Mouse (Mus musculus) intestine, embryonic 16.5 days (tissue): Measurements from ENCODE around the gene Slc30a4. TPM values are rescaled to one million over a fixed set of nuclear protein-coding genes. Genes with fewer than 3 reads are reported as not detected.
A peak's percentile ranks its signal among the peaks of the same experiment; 100 is the strongest.

ENCODE experiments used
- ATAC-seq: fragments of 200-750 bp; cut with Nextera tagmentation; 2 replicates; pipeline ENCODE4 v1.8.0; 2017; ENCODE audit warnings: moderate TSS enrichment, moderate library complexity
- H3K27ac ChIP-seq: fragments of 300-500 bp; sonication (generic); 2 replicates; pipeline ENCODE4 v1.5.1; 2014; ENCODE audit warnings: mild to moderate bottlenecking, low read length
- H3K27me3 ChIP-seq: fragments of 300-500 bp; sonication (generic); replicated peaks from 2 replicates; pipeline ENCODE4 v1.6.1; 2014; ENCODE audit warnings: low read length, control low read depth, mixed read lengths; ENCODE audit not compliant: control insufficient read depth, insufficient read depth
- H3K36me3 ChIP-seq: fragments of 300-500 bp; sonication (generic); 2 replicates; pipeline ENCODE4 v1.6.1; 2014; ENCODE audit warnings: low read length, control low read depth; ENCODE audit not compliant: control insufficient read depth, insufficient read depth
- H3K4me1 ChIP-seq: fragments of 300-500 bp; sonication (generic); 2 replicates; pipeline ENCODE4 v1.6.1; 2014; ENCODE audit warnings: low read length, control low read depth, mixed read lengths; ENCODE audit not compliant: control insufficient read depth, insufficient read depth
- H3K4me2 ChIP-seq: fragments of 300-500 bp; sonication (generic); 2 replicates; pipeline ENCODE4 v1.6.1; 2014; ENCODE audit warnings: low read depth, low read length, control low read depth
- H3K4me3 ChIP-seq: fragments of 300-500 bp; sonication (generic); 2 replicates; pipeline ENCODE4 v1.5.1; 2014; ENCODE audit warnings: mild to moderate bottlenecking, low read length
- H3K9ac ChIP-seq: fragments of 300-500 bp; sonication (generic); 2 replicates; pipeline ENCODE4 v1.6.1; 2014; ENCODE audit warnings: low read depth, low read length
- H3K9me3 ChIP-seq: fragments of 300-500 bp; sonication (generic); 2 replicates; pipeline ENCODE4 v1.6.1; 2016; ENCODE audit warnings: low read length, control low read depth; ENCODE audit not compliant: control insufficient read depth
- WGBS: fragments of 180-500 bp; shearing (Covaris S2); extraction: QIAGEN DNeasy Blood & Tissue Kit; methylation state at CpG from one replicate; pipeline ENCODE4 v1.1.7; 2014; 5-methylcytosine and 5-hydroxymethylcytosine counted together
- polyA plus RNA-seq: library from polyadenylated mRNA; unstranded; fragments of >200 nt; fragmentation: Nextera tagmentation; extraction: Ambion mirVana; gene quantifications from 2 replicates; pipeline ENCODE4 v1.2.1, GENCODE M21; 2015

Slc30a4 gene
- polyA plus RNA-seq, 1 experiment from 2014 or later = 8.1 TPM

DNA sequence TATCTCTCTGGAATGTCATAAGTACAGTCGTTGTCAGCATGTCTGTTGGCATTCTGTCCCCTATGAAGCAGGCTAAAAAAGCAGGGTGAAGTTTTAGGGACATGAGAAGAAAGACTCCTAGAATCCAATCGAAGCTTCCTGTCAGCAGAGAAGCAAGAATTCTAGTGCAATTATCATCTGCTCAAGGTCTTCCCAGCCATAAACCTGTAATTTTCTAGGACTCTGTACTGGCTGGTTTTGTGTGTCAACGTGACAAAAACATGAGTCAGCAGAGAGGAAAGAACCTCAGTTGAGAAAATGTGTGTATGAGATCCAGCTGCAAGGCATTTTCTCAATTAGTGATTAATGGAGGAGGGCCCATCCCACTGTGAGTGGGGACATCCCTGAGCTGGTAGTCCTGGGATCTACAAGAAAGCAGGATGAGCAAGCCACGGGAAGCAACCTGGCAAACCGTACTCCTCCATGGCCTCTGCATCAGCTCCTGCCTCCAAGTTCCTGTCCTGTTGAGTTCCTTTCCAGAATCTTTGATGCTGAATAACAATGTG lies 12.8 kb upstream of the Slc30a4 start:
- no peak overlapping the region for H3K9ac ChIP-seq
- no peaks in the 10 kb centered on the region for H3K4me1 ChIP-seq
- H3K27ac ChIP-seq = peak overlapping the region; percentile 69
- H3K4me2 ChIP-seq = 0 out of 2 replicates have a peak overlapping the region, but pooled peaks have one; percentile 12
- no peaks in the 10 kb centered on the region for H3K36me3 ChIP-seq
- no peaks in the 10 kb centered on the region for H3K9me3 ChIP-seq
- H3K4me3 ChIP-seq = no peak overlapping the region
- no peaks in the 10 kb centered on the region for H3K27me3 ChIP-seq
- peak; percentile 85 for ATAC-seq
- WGBS = 69% methylated on average over 5 of the region's 5 CpGs

DNA sequence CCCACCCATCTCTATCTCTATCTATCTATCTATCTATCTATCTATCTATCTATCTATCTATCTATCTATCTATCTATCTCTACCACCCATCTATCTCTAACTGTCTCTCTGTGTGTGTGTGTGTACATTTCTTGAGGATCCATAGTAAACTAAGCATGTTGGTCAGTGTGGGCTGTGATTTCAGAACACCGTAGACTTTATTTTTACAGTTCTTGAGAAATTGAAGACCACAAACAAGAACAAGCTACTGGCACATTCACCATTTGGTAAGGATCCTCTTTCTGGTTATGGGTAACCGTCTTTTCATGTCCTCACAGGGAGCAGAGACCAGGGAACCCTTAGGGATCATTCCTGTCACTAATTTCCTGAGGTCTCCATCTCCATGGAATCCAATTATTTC lies 10.4 kb upstream of the Slc30a4 start:
- WGBS = 90% methylated on average over 2 of the region's 2 CpGs
- H3K4me1 ChIP-seq = peaks cover 10% of the 10 kb centered on the region
- H3K4me2 ChIP-seq = no peak overlapping the region
- no peak overlapping the region for H3K9ac ChIP-seq
- H3K36me3 ChIP-seq = no peaks in the 10 kb centered on the region
- H3K9me3 ChIP-seq = no peaks in the 10 kb centered on the region
- no peaks in the 10 kb centered on the region for H3K27me3 ChIP-seq
- ATAC-seq = no peak
- no peak overlapping the region for H3K27ac ChIP-seq
- no peak overlapping the region for H3K4me3 ChIP-seq

DNA sequence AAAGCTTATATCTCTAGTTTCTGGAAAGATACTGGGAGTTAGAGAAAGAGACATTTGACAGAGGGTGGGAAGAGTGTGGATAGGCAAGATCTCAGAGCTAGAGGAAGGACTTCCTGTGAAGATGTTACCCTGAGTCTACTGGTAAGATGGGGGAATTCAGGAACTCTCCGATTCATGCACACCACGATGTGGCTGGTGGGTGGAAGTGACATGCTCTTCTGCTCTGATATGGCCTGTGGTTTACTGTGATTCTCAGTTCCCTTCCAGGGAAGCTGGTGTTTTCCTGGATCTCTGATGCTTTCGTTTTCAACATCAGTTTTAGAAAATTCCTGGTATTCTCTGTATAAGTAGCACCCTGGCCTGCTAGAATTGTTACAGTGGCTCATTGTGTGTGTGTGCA lies 9.4 kb upstream of the Slc30a4 start:
- Histone ChIP-seq H3K27ac (no peak overlapping the region), H3K36me3 (no peaks in the 10 kb centered on the region), H3K9me3 (no peaks in the 10 kb centered on the region), H3K4me1 (peaks cover 10% of the 10 kb centered on the region), H3K4me3 (no peak overlapping the region), H3K4me2 (no peak overlapping the region), H3K9ac (no peak overlapping the region), H3K27me3 (no peaks in the 10 kb centered on the region)
- no peak for ATAC-seq
- 81% methylated on average over 3 of the region's 3 CpGs for WGBS

DNA sequence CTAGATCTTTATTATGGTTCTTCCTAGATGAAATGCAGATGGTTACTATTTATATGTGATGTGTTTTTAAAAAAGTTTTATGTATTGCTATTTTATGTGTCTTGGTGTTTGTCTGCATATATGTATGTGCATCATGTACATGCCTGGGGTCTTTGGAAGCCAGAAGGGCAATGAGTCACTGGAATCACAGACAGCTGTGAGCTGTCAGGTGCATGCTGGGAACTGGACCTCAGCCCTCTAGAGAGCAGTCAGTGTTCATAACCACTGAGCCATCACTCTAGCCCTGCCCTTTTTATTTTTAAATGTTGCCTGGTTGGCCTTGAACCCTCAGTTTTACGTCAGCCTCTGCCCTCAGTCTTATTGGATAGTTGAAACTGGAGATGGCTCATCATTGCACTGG lies 6.7 kb upstream of the Slc30a4 start:
- Histone ChIP-seq H3K36me3 (no peaks in the 10 kb centered on the region), H3K4me3 (no peak overlapping the region), H3K9ac (no peak overlapping the region), H3K9me3 (no peaks in the 10 kb centered on the region), H3K4me1 (peaks cover 10% of the 10 kb centered on the region), H3K27ac (no peak overlapping the region; the same call in 1 of the 2 replicates), H3K27me3 (no peaks in the 10 kb centered on the region), H3K4me2 (no peak overlapping the region)
- WGBS = 81% methylated on average over 1 of the region's 1 CpGs
- ATAC-seq = no peak

DNA sequence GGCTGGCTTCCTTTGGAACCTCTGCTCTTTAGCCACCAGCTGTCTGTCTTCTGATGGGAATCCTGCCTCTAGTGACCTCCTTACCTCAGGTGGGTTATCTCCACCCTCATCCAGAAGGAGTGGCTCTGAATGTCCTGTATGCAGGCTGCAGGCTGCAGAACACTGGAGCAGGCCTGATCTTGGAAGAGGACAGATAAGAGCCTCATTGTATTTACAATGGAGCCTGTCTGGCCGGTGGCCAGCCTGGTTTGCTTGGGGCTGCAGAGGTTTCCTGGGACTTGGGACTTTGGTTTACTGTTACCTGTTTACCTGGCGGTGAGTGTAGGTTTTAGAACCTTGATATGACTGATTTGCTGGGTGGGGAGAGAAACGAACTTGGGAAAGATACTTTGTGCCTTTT lies 5.6 kb upstream of the Slc30a4 start:
- peak overlapping the region; percentile 92 for H3K27ac ChIP-seq
- ATAC-seq = peak; percentile 98

DNA sequence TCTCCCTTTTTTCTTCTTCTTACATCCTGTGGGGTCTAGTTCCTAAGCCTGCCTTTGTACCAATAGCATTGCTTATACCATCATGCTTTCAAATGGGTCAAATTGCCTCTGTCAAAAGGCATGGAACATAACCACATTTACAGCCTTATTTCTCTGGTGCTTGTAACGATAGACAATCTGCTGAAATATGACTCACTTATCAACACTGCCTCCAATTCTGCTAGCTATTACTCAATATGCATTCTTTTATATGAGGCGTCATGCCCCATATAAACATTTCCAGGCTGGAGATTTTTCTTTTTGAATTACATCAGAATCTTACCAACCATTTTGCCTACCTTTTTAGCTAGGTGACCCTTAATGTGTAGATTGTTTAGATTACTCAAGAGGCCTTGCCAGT lies 2.1 kb upstream of the Slc30a4 start:
- no peak for ATAC-seq

More for the DNA sequence above, 5.6 kb upstream of the Slc30a4 start:
- WGBS = 40% methylated on average over 3 of the region's 3 CpGs
- Histone ChIP-seq H3K27me3 (no peaks in the 10 kb centered on the region), H3K4me3 (no peak overlapping the region), H3K9me3 (no peaks in the 10 kb centered on the region), H3K4me1 (peaks cover 10% of the 10 kb centered on the region), H3K36me3 (no peaks in the 10 kb centered on the region), H3K4me2 (peak overlapping the region; percentile 20; the same call in 1 of the 2 replicates), H3K9ac (no peak overlapping the region)

DNA sequence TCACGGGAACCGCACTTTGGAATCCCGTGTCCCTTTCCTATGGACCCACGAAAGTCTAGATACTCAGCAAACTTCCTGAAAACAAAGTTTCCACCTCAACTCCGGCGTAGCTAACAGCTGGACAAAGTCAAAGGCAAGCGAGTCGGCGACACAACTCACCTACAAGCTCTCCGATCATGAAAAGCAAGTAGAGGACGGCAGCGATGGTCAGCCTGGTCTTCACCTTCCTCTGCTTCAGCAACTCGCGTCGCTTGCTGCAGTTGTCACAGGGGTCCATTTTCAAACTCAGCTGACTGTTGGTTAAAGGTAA lies 637 bp downstream of the Slc30a4 start:
- Histone ChIP-seq H3K4me2 (peak overlapping the region; percentile 73), H3K27me3 (no peaks in the 10 kb centered on the region), H3K4me1 (peaks cover 6% of the 10 kb centered on the region), H3K4me3 (peak overlapping the region; percentile 79), H3K9ac (peak overlapping the region; percentile 87), H3K27ac (peak overlapping the region; percentile 68), H3K36me3 (no peaks in the 10 kb centered on the region), H3K9me3 (no peaks in the 10 kb centered on the region)
- WGBS = under 1% methylated on average over 15 of the region's 15 CpGs
- peak; percentile 1; the same call in 1 of the 2 replicates for ATAC-seq

More for the DNA sequence above, 2.1 kb upstream of the Slc30a4 start:
- no peak overlapping the region for H3K27ac ChIP-seq
- no peaks in the 10 kb centered on the region for H3K36me3 ChIP-seq
- H3K4me1 ChIP-seq = peaks cover 16% of the 10 kb centered on the region
- 47% methylated on average over 2 of the region's 2 CpGs for WGBS
- no peak overlapping the region for H3K4me2 ChIP-seq
- H3K27me3 ChIP-seq = no peaks in the 10 kb centered on the region
- H3K9ac ChIP-seq = no peak overlapping the region
- no peaks in the 10 kb centered on the region for H3K9me3 ChIP-seq
- H3K4me3 ChIP-seq = no peak overlapping the region

DNA sequence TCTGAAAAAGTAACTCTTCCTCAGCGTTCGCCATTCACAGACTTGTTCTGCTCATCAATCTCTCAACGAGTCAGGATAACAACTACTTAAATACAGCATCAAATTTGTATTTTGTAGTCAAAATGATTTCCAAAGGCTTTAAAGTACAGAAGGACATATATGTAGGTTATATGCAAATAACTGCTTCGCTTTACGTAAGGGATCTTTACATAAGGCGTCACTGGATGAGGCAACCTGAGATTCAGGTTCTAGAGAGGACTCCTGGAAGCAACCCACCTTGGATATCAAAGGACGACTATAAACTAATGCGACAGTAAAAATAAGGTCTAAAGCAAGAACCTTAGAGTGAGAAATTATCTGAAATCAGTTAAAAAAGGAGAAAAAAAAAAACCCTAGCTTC lies 1.5 kb downstream of the Slc30a4 start:
- WGBS = 65% methylated on average over 8 of the region's 8 CpGs
- H3K9ac ChIP-seq = peak overlapping the region; percentile 45; the same call in 1 of the 2 replicates

DNA sequence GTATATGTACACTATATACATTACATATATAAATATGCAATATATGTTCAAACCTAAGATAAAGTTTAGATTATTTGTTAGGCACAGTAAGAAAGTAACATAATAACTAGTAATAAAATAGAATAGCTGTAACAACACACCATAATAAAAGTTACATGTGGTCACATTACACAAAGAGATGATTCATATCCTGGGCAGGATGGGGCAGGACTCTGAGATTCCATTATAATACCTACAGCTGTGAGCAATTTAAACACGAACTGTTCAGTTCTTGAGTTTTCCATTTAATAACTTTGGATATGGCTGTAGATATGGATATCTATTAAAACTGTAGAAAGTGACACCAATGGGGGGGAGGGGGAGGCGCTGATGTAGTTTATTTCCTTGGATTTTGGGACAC lies 4.9 kb downstream of the Slc30a4 start:
- H3K4me3 ChIP-seq = no peak overlapping the region
- no peak overlapping the region for H3K4me2 ChIP-seq
- WGBS = 66% methylated on average over 2 of the region's 2 CpGs
- no peak for ATAC-seq
- no peaks in the 10 kb centered on the region for H3K27me3 ChIP-seq
- H3K27ac ChIP-seq = no peak overlapping the region
- no peaks in the 10 kb centered on the region for H3K9me3 ChIP-seq
- H3K36me3 ChIP-seq = no peaks in the 10 kb centered on the region
- H3K4me1 ChIP-seq = peaks cover 6% of the 10 kb centered on the region
- no peak overlapping the region for H3K9ac ChIP-seq

More for the DNA sequence above, 1.5 kb downstream of the Slc30a4 start:
- Histone ChIP-seq H3K27me3 (no peaks in the 10 kb centered on the region), H3K9me3 (no peaks in the 10 kb centered on the region), H3K36me3 (no peaks in the 10 kb centered on the region), H3K4me1 (peaks cover 6% of the 10 kb centered on the region), H3K4me3 (peak overlapping the region; percentile 79), H3K4me2 (peak overlapping the region; percentile 73), H3K27ac (no peak overlapping the region)
- ATAC-seq = no peak

DNA sequence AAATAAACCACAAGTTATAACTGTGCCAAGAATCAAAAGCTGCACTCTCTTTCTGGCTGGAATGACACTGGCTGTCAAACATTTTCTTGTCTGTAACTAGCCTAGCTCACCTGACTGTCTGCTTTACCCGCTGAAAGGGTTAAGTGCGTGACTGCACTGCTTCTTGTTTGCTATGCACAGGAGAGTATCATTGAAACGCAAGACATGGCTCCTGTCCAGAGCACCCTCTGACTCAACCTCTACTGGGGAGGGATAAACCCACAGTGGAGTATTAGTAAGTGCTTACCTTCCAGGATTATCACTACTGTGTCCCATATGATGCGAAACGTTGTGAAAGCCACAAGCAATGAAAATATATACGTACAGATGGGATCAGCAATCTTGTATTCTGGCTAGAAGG lies 15.8 kb downstream of the Slc30a4 start:
- H3K4me1 ChIP-seq = no peaks in the 10 kb centered on the region
- WGBS = 78% methylated on average over 6 of the region's 6 CpGs
- no peaks in the 10 kb centered on the region for H3K27me3 ChIP-seq
- H3K9ac ChIP-seq = no peak overlapping the region
- no peak overlapping the region for H3K4me2 ChIP-seq
- ATAC-seq = no peak
- peaks cover 5% of the 10 kb centered on the region for H3K9me3 ChIP-seq
- no peak overlapping the region for H3K27ac ChIP-seq
- H3K36me3 ChIP-seq = no peaks in the 10 kb centered on the region
- no peak overlapping the region for H3K4me3 ChIP-seq
